Mouse (Mus musculus) limb, embryonic 15.5 days (tissue): ENCODE measurements around the gene Pskh1. TPM values are rescaled to one million over a fixed set of nuclear protein-coding genes. Genes with fewer than 3 reads are reported as not detected.

Experiments used
- ATAC-seq: fragments of 200-750 bp; cut with Nextera tagmentation; 2 replicates; pipeline ENCODE4 v1.8.0; 2017; ENCODE audit warnings: low read depth, moderate TSS enrichment; ENCODE audit not compliant: insufficient number of reproducible peaks, low FRiP score, low TSS enrichment
- H3K27ac ChIP-seq: fragments of 300-500 bp; sonication (generic); 2 replicates; pipeline ENCODE4 v1.5.1; 2015; ENCODE audit warnings: moderate library complexity, mild to moderate bottlenecking, inconsistent platforms
- H3K27me3 ChIP-seq: fragments of 300-500 bp; sonication (generic); 2 replicates; pipeline ENCODE4 v1.6.1; 2015; ENCODE audit warnings: inconsistent platforms
- H3K36me3 ChIP-seq: fragments of 300-500 bp; sonication (generic); 2 replicates; pipeline ENCODE4 v1.6.1; 2015; ENCODE audit warnings: inconsistent platforms
- H3K4me1 ChIP-seq: fragments of 300-500 bp; sonication (generic); 2 replicates; pipeline ENCODE4 v1.6.1; 2015; ENCODE audit warnings: inconsistent platforms
- H3K4me2 ChIP-seq: fragments of 300-500 bp; sonication (generic); 2 replicates; pipeline ENCODE4 v1.6.1; 2015; ENCODE audit warnings: mild to moderate bottlenecking, inconsistent platforms
- H3K4me3 ChIP-seq: fragments of 300-500 bp; sonication (generic); 2 replicates; pipeline ENCODE4 v1.5.1; 2015; ENCODE audit warnings: mild to moderate bottlenecking, inconsistent platforms
- H3K9ac ChIP-seq: fragments of 300-500 bp; sonication (generic); 2 replicates; pipeline ENCODE4 v1.6.1; 2015; ENCODE audit warnings: inconsistent platforms
- H3K9me3 ChIP-seq: fragments of 300-500 bp; sonication (generic); 2 replicates; pipeline ENCODE4 v1.6.1; 2016; ENCODE audit warnings: inconsistent platforms
- WGBS: fragments of 180-500 bp; shearing (Covaris S2); methylation state at CpG from one replicate; pipeline ENCODE4 v1.1.7; 2015; 5-methylcytosine and 5-hydroxymethylcytosine counted together
- polyA plus RNA-seq: library from polyadenylated mRNA; unstranded; fragments of >200 nt; fragmentation: Nextera tagmentation; extraction: Ambion mirVana; gene quantifications from 2 replicates; pipeline ENCODE4 v1.2.1, GENCODE M21; 2015

The Pskh1 gene
- polyA plus RNA-seq, 1 experiment from 2014 or later, result 36.1 TPM

- Histone ChIP-seq H3K36me3 (peaks cover 12% of the 10 kb centered on the region), H3K9me3 (no peaks in the 10 kb centered on the region), H3K27me3 (no peaks in the 10 kb centered on the region), H3K4me2 (0 out of 2 replicates have a peak overlapping the region, but pooled peaks have one; percentile 45), H3K9ac (no peak overlapping the region), H3K27ac (peak overlapping the region; percentile 94), H3K4me1 (peaks cover 61% of the 10 kb centered on the region), H3K4me3 (no peak overlapping the region)
- WGBS, result 74% methylated on average over 5 of the region's 5 CpGs
- ATAC-seq, result no peak
Observed at GRCm38 (mm10) chr8:105859314-105859713, 40.9 kb upstream of the Pskh1 start.

GRCm38 (mm10) chr8:105860143-105860981 is 39.9 kb upstream of the Pskh1 start, which contains the start of gene Nutf2:
Nutf2 (plus strand) TSS chr8:105860580.
- H3K4me2 ChIP-seq, result peak within 1 kb of the TSS; percentile 73
- ATAC-seq, result peak; percentile 98
- H3K4me3 ChIP-seq, result peak within 1 kb of the TSS; percentile 96
- WGBS, result under 1% methylated on average over 59 of the region's 59 CpGs
- peak within 1 kb of the TSS; percentile 95 for H3K9ac ChIP-seq
- no peaks in the 10 kb centered on the region for H3K9me3 ChIP-seq
- H3K27me3 ChIP-seq, result no peaks in the 10 kb centered on the region
- H3K4me1 ChIP-seq, result peaks cover 60% of the 10 kb centered on the region
- H3K36me3 ChIP-seq, result peaks cover 12% of the 10 kb centered on the region
- H3K27ac ChIP-seq, result peak within 1 kb of the TSS; percentile 94

DNA sequence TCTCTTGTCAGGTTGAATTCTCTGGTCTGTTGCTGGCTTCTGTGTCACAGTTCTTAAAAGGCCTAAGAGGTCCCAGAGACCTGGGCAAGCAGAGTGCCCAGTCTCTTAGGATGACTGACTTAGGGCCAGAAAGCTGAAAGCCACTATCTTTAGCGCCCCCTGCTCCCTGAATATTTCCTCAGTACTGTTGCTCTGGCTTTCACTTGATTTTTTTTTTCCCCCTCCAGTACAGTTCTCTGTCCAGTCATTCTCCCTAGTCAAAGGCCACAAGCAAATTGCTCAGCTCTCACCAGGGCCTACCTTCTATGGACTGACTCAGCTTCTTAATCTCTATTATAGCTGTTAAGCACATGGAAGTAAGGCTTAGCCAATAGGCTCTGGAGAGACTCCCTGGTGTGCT is 38.3 kb upstream of the Pskh1 start:
- Histone ChIP-seq H3K27me3 (no peaks in the 10 kb centered on the region), H3K27ac (0 out of 2 replicates have a peak overlapping the region, but pooled peaks have one; percentile 94), H3K4me2 (peak overlapping the region; percentile 73), H3K4me1 (peaks cover 44% of the 10 kb centered on the region), H3K9me3 (no peaks in the 10 kb centered on the region), H3K9ac (peak overlapping the region; percentile 95; the same call in 1 of the 2 replicates), H3K4me3 (peak overlapping the region; percentile 96), H3K36me3 (peaks cover 26% of the 10 kb centered on the region)
- ATAC-seq, result no peak
- WGBS, result 5% methylated on average over 1 of the region's 1 CpGs

GRCm38 (mm10) chr8:105866364-105867029 is 33.7 kb upstream of the Pskh1 start:
- Histone ChIP-seq H3K27me3 (no peaks in the 10 kb centered on the region), H3K9me3 (no peaks in the 10 kb centered on the region), H3K36me3 (peaks cover 58% of the 10 kb centered on the region), H3K4me3 (no peak overlapping the region), H3K4me1 (peaks cover 11% of the 10 kb centered on the region), H3K9ac (no peak overlapping the region), H3K4me2 (no peak overlapping the region), H3K27ac (no peak overlapping the region)
- 86% methylated on average over 6 of the region's 6 CpGs for whole genome bisulfite sequencing
- ATAC-seq, result no peak

- no peak for ATAC-seq
- 84% methylated on average over 6 of the region's 6 CpGs for WGBS
- H3K36me3 ChIP-seq, result peaks cover 76% of the 10 kb centered on the region
Observed at GRCm38 (mm10) chr8:105874301-105874700, 25.9 kb upstream of the Pskh1 start.

GRCm38 (mm10) chr8:105880754-105881520 is 19.3 kb upstream of the Pskh1 start, which contains the start of gene Edc4:
Edc4 (plus strand) TSS chr8:105880881.
- Histone ChIP-seq H3K9ac (peak within 1 kb of the TSS; percentile 80), H3K4me2 (peak within 1 kb of the TSS; percentile 87), H3K27me3 (no peaks in the 10 kb centered on the region), H3K9me3 (no peaks in the 10 kb centered on the region), H3K4me1 (peaks cover 23% of the 10 kb centered on the region), H3K36me3 (peaks cover 58% of the 10 kb centered on the region), H3K4me3 (peak within 1 kb of the TSS; percentile 77), H3K27ac (peak within 1 kb of the TSS; percentile 76)
- ATAC-seq, result peak; percentile 71; the same call in 1 of the 2 replicates
- WGBS, result under 1% methylated on average over 45 of the region's 45 CpGs

More at GRCm38 (mm10) chr8:105874301-105874700, 25.9 kb upstream of the Pskh1 start:
- H3K4me3 ChIP-seq, result no peak overlapping the region
- H3K4me2 ChIP-seq, result no peak overlapping the region
- no peaks in the 10 kb centered on the region for H3K4me1 ChIP-seq
- H3K9me3 ChIP-seq, result no peaks in the 10 kb centered on the region
- no peak overlapping the region for H3K27ac ChIP-seq
- no peak overlapping the region for H3K9ac ChIP-seq
- H3K27me3 ChIP-seq, result no peaks in the 10 kb centered on the region

- H3K27ac ChIP-seq, result no peak overlapping the region
- no peak for ATAC-seq
Observed at GRCm38 (mm10) chr8:105889756-105890465, 10.3 kb upstream of the Pskh1 start.

DNA sequence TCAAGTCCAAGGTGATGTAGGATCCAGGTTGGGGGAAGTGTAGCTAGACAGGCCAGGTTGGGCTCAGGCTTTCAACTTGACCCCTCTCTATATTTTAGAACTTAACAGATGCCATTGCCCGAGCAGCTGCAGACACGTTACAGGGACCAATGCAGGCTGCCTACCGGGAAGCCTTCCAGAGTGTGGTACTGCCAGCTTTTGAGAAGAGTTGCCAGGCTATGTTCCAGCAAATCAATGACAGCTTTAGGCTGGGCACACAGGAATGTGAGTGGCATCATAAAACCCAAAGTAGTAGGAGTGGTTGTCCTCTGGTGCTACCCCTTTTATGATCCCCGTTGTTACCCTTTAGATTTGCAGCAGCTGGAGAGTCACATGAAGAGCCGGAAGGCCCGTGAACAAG is 9.4 kb upstream of the Pskh1 start:
- H3K9me3 ChIP-seq, result no peaks in the 10 kb centered on the region
- H3K4me3 ChIP-seq, result no peak overlapping the region
- H3K27me3 ChIP-seq, result no peaks in the 10 kb centered on the region
- H3K27ac ChIP-seq, result no peak overlapping the region
- H3K4me2 ChIP-seq, result no peak overlapping the region
- 84% methylated on average over 6 of the region's 6 CpGs for WGBS
- no peak overlapping the region for H3K9ac ChIP-seq
- peaks cover 93% of the 10 kb centered on the region for H3K36me3 ChIP-seq
- peaks cover 5% of the 10 kb centered on the region for H3K4me1 ChIP-seq
- ATAC-seq, result no peak

More at GRCm38 (mm10) chr8:105889756-105890465, 10.3 kb upstream of the Pskh1 start:
- no peaks in the 10 kb centered on the region for H3K9me3 ChIP-seq
- no peak overlapping the region for H3K4me3 ChIP-seq
- H3K4me1 ChIP-seq, result peaks cover 5% of the 10 kb centered on the region
- peaks cover 96% of the 10 kb centered on the region for H3K36me3 ChIP-seq
- no peak overlapping the region for H3K9ac ChIP-seq
- H3K27me3 ChIP-seq, result no peaks in the 10 kb centered on the region
- WGBS, result 89% methylated on average over 12 of the region's 12 CpGs
- H3K4me2 ChIP-seq, result no peak overlapping the region

- H3K4me2 ChIP-seq, result no peak overlapping the region
- H3K36me3 ChIP-seq, result peaks cover 79% of the 10 kb centered on the region
- H3K4me3 ChIP-seq, result no peak overlapping the region
- no peaks in the 10 kb centered on the region for H3K9me3 ChIP-seq
- peaks cover 5% of the 10 kb centered on the region for H3K4me1 ChIP-seq
- H3K27ac ChIP-seq, result no peak overlapping the region
- H3K9ac ChIP-seq, result no peak overlapping the region
- H3K27me3 ChIP-seq, result no peaks in the 10 kb centered on the region
- WGBS, result 84% methylated on average over 6 of the region's 6 CpGs
- no peak; the same call in 1 of the 2 replicates for ATAC-seq
Observed at GRCm38 (mm10) chr8:105892432-105892831, 7.8 kb upstream of the Pskh1 start.

DNA sequence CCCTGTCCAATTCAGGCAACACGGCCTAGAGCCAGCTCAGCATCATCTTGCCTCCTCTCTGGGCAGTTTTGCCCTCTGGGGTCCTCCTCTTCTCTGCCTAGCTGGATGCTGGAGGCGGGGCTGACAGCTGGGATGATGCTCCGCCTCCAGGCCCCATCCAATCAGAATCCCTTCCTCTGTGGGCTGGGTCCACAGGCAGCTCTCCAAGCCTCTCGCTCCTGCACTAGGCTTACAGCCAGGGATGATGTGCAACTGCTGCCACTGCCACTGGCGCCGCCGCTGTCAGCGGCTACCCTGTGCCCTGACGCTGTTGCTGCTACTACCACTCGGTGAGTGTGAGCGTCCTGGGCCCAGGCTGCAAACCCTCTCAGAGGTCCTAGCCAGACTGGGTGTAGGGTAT is 6.9 kb upstream of the Pskh1 start, which contains the start of gene Nrn1l:
Nrn1l (plus strand) TSS at position 229 of the 400 bp plus-strand sequence.
- H3K36me3 ChIP-seq, result peaks cover 70% of the 10 kb centered on the region
- 9% methylated on average over 11 of the region's 11 CpGs for WGBS
- H3K4me2 ChIP-seq, result peak within 1 kb of the TSS; percentile 34
- H3K4me3 ChIP-seq, result no peak within 1 kb of the TSS
- no peaks in the 10 kb centered on the region for H3K9me3 ChIP-seq
- H3K27ac ChIP-seq, result no peak within 1 kb of the TSS
- no peak within 1 kb of the TSS for H3K9ac ChIP-seq
- 0 out of 2 replicates have a peak, but pooled peaks have one; percentile 47 for ATAC-seq
- no peaks in the 10 kb centered on the region for H3K27me3 ChIP-seq
- H3K4me1 ChIP-seq, result peaks cover 5% of the 10 kb centered on the region
